Mouse (Mus musculus) bone marrow, adult 2 months (tissue): ENCODE data around the gene Rcan3. TPM values are rescaled to one million over a fixed set of nuclear protein-coding genes. Genes with fewer than 3 reads are reported as not detected.

Experiments used
- H3K27ac ChIP-seq: fragments of 200-500 bp; 2 replicates; pipeline ENCODE4 v1.5.1; 2012; ENCODE audit warnings: low read depth, mild to moderate bottlenecking, control low read depth, inconsistent platforms, low read length; ENCODE audit not compliant: control insufficient read depth, poor library complexity, insufficient read depth
- H3K4me1 ChIP-seq: fragments of 200-500 bp; 2 replicates; pipeline ENCODE4 v1.6.1; 2011; ENCODE audit warnings: low read length; ENCODE audit not compliant: control insufficient read depth, insufficient read depth
- H3K4me3 ChIP-seq: fragments of 200-500 bp; replicated peaks from 2 replicates; pipeline ENCODE3; 2011; ENCODE audit warnings: mild to moderate bottlenecking, low read depth, low read length, control low read depth; ENCODE audit not compliant: control insufficient read depth
- CTCF ChIP-seq: fragments of 200-500 bp; IDR thresholded peaks from 2 replicates; pipeline ENCODE4 v1.5.1; 2011; ENCODE audit warnings: low read length, control low read depth; ENCODE audit not compliant: control insufficient read depth, insufficient read depth
- POLR2A ChIP-seq: fragments of 200-500 bp; IDR thresholded peaks from 2 replicates; pipeline ENCODE4 v1.6.1; 2011; ENCODE audit warnings: low read depth, mild to moderate bottlenecking, control low read depth, low read length, borderline replicate concordance; ENCODE audit not compliant: control insufficient read depth
- WGBS: fragments of 180-500 bp; shearing (Covaris S2); methylation state at CpG from one replicate; pipeline ENCODE4 v1.1.7; 2018; 5-methylcytosine and 5-hydroxymethylcytosine counted together
- polyA plus RNA-seq: library from polyadenylated mRNA; stranded (reverse); fragments of >200 nt; gene quantifications from 2 replicates; pipeline ENCODE4 v1.2.4, GENCODE M21; 2011; ENCODE audit warnings: low replicate concordance; ENCODE audit not compliant: missing spikeins, insufficient read depth, insufficient read length

The Rcan3 gene
- polyA plus RNA-seq, result 16.3 and 18.6 TPM in 2 replicates

DNA sequence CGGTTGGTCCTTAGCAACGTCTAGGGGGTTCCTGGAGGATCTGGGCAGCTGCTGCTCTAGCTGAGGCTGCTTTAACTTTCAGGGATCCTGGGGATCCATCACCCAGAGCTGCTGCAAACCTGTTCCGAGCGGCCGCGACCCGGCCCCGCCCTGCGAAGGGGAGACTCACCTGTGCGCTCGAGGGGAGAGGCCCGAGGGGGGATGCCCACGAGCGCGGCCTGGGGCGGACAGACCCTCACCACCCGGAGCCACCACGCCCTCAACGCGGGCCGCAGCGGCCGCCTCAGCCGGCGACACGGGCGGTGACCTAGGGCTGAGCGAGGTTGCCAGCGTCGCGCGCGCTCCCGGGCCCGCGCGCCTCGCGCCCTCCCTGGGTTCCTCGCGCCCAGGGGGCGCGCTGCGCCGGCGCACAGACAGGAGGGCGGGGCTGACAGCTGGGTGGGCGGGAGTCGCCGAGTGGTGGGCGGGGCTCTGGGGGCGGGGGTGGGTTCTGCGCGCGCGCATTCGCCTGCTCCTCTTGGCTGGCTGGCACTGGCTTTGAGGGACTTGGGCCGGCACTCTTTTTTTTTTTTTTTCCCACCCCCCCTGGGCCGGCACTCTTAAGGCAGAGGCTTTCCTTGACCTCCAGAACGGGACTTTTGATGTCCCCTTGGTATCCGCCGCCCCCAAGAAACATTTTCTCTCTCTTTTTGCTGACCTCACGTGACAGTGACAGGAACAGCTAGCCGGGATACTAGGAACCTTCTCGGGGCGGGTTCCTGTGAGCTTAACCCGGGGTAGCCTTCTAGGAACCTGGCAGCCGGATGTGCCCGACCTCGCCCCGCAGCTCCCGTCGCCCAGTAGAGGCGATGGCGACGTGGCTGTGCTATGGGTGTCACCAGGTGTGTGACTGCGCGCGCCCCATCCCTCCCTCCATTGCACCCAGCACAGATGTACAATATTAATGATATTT, at the start of gene Rcan3:
TSS of gene Rcan3 (minus strand) at position 411 of the 952 bp plus-strand sequence.
- H3K4me1 ChIP-seq, result no peaks in the 10 kb centered on the region
- H3K4me3 ChIP-seq, result peak within 1 kb of the TSS; percentile 73
- H3K27ac ChIP-seq, result peak within 1 kb of the TSS; percentile 90
- no peak for TF ChIP-seq CTCF
- peak; percentile 65; the same call in 1 of the 2 replicates for TF ChIP-seq POLR2A
- WGBS, result under 1% methylated on average over 79 of the region's 79 CpGs

DNA sequence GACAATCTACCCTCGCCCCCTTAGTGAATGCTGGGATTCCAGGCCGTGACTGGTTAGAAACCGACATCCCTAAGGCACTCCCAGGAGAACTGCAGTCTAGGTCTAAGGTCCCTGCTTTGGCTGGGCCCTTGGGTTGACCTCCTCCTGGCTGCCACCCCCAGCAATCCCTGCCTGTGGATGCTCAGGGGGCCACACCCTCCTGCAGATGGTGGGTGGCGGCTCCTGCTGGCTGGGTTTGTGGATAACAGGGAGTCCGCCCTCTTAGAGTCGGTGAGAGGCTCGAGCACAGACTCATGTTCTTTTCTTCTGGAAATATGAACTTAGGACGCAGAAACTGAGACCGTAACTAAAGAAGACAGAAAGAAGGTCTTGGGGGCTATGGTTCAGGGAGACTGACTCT, 46.7 kb upstream of the Rcan3 start:
- no peak overlapping the region for H3K4me3 ChIP-seq
- no peaks in the 10 kb centered on the region for H3K4me1 ChIP-seq
- WGBS, result 81% methylated on average over 9 of the region's 9 CpGs
- TF ChIP-seq CTCF, result no peak
- TF ChIP-seq POLR2A, result no peak
- no peak overlapping the region for H3K27ac ChIP-seq

DNA sequence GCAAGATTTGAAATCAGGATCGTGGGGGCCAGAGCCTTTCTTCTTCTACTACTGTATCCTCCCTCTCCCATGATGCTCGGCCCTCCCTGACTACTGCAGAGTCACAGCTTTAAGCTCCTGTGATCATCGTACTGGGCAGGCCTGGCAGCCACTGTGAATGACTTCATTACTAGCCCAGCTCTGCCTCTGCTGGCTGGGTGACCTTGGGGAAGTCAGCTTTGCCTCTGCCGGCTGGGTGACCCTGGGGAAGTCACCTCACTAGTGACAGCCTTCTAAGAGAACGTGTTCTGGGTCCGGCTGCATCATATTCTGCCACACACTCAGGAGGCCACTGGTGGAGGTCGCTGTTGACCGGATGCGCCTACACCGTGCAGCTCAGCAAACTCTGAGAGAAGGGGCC, 44.2 kb upstream of the Rcan3 start:
- TF ChIP-seq CTCF (no peak), POLR2A (no peak)
- 88% methylated on average over 10 of the region's 10 CpGs for WGBS

GRCm38 (mm10) chr4:135463406-135463805, 29.8 kb upstream of the Rcan3 start:
- WGBS, result 92% methylated on average over 11 of the region's 11 CpGs
- TF ChIP-seq CTCF (no peak), POLR2A (no peak)
- no peaks in the 10 kb centered on the region for H3K4me1 ChIP-seq
- H3K4me3 ChIP-seq, result no peak overlapping the region
- no peak overlapping the region; the same call in 1 of the 2 replicates for H3K27ac ChIP-seq

More for the DNA sequence above, 44.2 kb upstream of the Rcan3 start:
- no peaks in the 10 kb centered on the region for H3K4me1 ChIP-seq
- H3K27ac ChIP-seq, result no peak overlapping the region
- H3K4me3 ChIP-seq, result no peak overlapping the region

DNA sequence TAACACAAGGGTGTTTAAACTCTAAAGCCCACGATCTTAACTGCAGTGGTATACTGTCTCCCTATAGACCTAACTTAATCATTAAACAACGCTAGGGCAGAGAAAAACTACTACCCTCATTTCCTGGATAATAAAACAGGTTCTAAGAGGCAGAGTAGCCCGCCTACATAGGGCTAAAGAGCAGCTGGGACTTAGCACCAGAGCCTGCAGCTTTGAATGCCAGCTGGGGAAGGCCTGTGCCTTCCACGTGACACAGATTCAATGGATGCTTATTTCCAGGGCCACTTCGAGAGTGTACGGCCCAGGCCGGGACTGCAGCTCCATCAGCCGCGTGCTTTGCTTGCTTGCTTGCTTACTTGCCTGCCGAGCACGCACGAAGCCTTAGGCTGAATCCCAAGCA, 19.9 kb upstream of the Rcan3 start:
- 84% methylated on average over 12 of the region's 12 CpGs for WGBS
- no peaks in the 10 kb centered on the region for H3K4me1 ChIP-seq
- TF ChIP-seq POLR2A (no peak), CTCF (no peak)
- H3K4me3 ChIP-seq, result no peak overlapping the region
- H3K27ac ChIP-seq, result no peak overlapping the region

GRCm38 (mm10) chr4:135453164-135453563, 19.5 kb upstream of the Rcan3 start:
- no peak overlapping the region for H3K4me3 ChIP-seq
- TF ChIP-seq CTCF (no peak), POLR2A (no peak)
- no peak overlapping the region for H3K27ac ChIP-seq
- no peaks in the 10 kb centered on the region for H3K4me1 ChIP-seq
- 83% methylated on average over 6 of the region's 6 CpGs for WGBS

GRCm38 (mm10) chr4:135451360-135452015, 17.8 kb upstream of the Rcan3 start:
- 80% methylated on average over 18 of the region's 18 CpGs for WGBS
- no peak for TF ChIP-seq CTCF
- no peak for TF ChIP-seq POLR2A
- H3K4me1 ChIP-seq, result no peaks in the 10 kb centered on the region
- H3K4me3 ChIP-seq, result no peak overlapping the region
- H3K27ac ChIP-seq, result no peak overlapping the region

DNA sequence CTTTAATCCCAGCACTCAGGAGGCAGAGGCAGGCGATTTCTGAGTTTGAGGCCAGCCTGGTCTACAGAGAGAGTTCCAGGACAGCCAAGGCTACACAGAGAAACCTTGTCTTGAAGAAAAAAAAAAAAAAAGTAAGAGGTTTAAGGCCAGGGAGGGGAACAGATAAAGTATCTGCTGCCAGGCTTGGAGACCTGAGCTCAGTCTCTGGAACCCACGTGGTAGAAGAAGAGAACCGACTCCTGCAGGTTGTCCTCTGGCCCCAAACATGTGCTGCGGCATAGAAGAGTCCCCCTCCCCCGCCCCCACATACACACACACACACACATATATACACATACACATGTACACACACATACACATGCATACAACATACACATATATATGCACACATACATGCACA, 8.8 kb upstream of the Rcan3 start:
- no peak overlapping the region for H3K4me3 ChIP-seq
- no peak overlapping the region for H3K27ac ChIP-seq
- 64% methylated on average over 5 of the region's 5 CpGs for WGBS
- H3K4me1 ChIP-seq, result peaks cover 3% of the 10 kb centered on the region; the same call in 1 of the 2 replicates
- TF ChIP-seq POLR2A, result no peak
- no peak for TF ChIP-seq CTCF
